Mouse (Mus musculus) kidney, postnatal 14 days (tissue): ENCODE measurements around the gene Pvalb.
A peak's percentile ranks its signal among the peaks of the same experiment; 100 is the strongest.

ENCODE experiments used
- DNase-seq: peaks from one replicate; pipeline ENCODE4 v3.0.0; 2022; ENCODE audit warnings: mixed read lengths

Pvalb gene

GRCm38 (mm10) chr15:78206312-78206711 lies at the start of gene Pvalb:
TSS of gene Pvalb (minus strand) at chr15:78206400.
- DNase-seq, result no peak

DNA sequence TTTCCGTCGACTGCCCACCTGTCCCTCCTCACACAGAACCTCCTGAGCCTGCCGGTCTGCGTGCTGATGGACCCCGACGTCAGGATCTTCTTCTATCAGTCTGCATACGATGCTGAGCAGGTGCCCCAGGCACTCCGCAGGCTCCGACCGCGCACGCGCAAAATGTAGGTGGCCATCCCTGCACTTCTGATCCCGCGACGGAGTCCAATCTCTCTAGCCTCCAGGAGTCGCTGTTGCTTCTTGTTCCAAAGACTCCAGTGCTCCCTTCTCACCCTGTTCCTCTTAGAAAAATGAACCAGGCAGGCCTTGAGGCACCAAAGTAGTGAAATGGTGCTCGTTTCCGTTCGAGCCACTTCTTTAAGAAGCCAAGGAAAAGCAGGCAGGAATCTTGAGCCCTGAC lies 48.6 kb upstream of the Pvalb start:
- peak; percentile 60 for DNase-seq

GRCm38 (mm10) chr15:78248410-78248809 lies 42.2 kb upstream of the Pvalb start:
- DNase-seq, result no peak

DNA sequence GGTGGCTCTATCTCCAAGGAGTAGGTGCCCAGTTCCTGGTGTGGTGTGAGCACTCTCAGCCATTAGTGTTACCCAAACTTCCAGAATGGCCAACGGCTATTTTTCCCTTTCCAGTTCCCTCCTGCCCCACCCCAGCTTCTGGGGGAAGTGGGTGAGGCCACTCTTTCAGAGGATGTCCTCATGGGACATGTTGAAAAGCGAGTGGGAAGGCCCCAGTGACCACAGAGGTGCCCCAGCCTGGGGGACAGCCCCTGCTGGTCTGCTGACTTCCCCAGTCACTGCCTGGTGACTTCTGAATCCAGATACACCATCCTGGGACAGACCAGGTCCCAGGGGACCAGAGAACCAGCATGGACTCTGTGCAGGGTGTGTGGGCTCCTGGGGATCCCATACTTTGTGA lies 41.5 kb upstream of the Pvalb start:
- no peak for DNase-seq

GRCm38 (mm10) chr15:78246143-78247116 lies 40.2 kb upstream of the Pvalb start:
- no peak for DNase-seq

GRCm38 (mm10) chr15:78244695-78245492 lies 38.7 kb upstream of the Pvalb start, which contains the start of gene Ncf4:
TSS of gene Ncf4 (plus strand) at chr15:78244801.
- DNase-seq, result no peak

DNA sequence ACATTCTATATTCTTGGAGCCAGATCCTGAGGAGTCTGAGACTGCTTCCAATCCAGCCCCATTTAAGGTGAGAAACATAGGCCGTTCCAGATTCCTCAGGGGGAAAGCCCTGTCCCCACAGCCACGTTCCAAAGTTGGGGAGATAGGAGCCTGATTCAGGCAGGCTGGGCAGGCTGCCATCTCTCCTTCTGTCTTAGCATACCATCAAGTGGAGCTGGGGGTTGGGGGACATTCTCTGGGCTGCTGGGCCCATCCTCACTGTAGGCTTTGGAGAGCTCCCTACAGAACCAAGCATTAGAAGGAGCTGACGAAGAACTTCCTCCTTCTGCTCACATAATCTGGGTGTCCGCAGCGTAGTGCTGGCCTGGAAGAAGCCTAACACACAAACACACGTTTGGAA lies 37.6 kb upstream of the Pvalb start:
- no peak for DNase-seq

DNA sequence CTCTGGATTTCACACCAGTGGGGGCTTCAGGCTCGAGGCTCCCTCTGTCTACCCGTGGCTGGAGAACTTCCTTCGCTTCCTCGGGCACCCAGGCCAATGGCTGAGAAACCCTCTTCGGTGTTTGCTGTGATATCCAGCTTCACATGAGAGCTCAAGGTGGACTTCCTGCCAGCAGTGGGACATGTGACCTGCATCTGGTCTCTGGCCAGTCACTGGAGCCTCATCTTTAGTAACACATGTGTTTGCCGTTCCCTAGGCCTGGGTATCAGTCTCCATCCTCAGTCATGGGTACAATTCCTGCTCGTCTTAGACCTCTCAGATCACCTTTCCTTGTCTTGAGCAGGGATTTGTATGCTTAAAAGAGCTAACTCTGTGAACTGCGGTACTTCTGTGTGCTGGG lies 36.9 kb upstream of the Pvalb start:
- no peak for DNase-seq

GRCm38 (mm10) chr15:78241335-78241734 lies 35.1 kb upstream of the Pvalb start:
- DNase-seq, result no peak

DNA sequence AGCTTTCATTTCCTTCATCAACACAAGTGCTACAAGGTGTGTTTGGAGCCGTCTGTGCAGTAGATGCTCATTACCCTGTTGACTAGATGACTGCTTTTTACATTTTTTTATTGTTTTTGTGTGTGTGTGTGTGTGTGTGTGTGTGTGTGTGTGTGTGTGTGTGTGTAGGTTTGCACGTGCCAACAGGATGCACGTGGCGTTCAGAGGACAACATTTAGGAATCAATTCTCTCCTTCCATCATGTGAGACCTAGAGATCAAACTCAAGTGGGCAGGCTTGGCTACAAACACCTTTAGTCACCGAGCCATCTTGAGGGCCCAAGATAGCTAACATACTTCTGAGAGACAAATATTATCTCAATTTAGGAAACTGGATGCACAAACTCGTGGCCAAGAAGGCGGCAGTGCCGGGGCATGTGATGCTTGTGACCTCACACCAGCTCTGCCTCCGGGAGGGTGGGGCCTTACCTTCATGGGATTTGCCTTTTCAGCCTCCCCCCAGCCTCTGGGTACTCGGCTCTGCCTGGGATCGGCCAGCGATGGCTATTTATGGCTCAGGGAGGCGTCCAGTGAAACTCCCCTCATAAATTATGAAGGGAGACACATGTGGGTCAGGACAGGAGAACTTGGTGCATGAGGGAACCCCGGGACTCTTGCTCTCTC lies 33.9 kb upstream of the Pvalb start:
- no peak for DNase-seq

GRCm38 (mm10) chr15:78239453-78239852 lies 33.3 kb upstream of the Pvalb start:
- peak; percentile 59 for DNase-seq

- DNase-seq, result no peak
Observed at GRCm38 (mm10) chr15:78234823-78235509, 28.8 kb upstream of the Pvalb start.

DNA sequence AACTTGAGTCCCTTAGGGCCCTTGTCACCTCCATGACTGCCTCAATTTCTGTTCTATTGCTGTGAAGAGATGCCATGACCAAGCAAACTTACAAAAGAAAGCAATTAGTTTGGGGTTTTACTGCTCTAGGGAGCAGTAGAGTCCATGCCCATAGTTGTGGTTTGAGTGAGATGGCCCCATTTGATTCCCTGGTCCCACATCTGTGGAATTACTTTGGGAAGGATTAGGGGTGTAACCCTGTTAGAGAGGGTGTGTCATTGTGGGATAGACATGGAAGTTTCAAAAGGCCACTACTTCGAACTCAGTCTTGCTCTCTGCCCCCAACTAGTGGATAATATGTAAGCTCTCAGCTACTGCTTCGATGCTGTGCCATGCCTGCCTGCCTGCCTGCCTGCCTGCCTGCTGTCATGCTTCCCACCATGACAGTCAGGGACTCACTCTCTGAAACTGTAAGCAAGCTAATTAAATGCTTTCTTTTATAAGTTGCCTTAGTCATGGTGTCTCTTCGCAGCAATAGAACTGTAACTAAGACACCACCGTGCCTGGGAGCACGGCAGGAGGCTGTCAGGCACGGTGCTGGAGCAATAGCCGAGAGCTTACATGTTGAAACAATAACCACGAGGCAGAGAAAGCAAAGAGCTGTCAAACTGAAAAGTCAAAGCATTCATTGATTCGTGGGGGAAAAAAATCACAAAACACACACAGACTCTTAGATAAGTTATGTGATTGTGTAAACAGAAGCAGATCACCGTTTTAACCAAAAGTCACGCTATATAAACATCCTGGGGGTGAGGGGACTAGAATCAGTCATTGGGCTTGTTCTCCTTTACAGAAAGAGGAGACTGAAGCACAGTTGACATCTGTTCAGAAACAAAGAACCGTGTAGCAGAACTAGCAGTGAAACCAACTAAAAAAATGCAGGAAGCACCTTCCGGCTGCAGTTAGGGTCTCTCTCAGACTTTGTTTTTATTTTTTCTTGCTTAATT lies 25.4 kb upstream of the Pvalb start:
- no peak for DNase-seq

- no peak for DNase-seq
Observed at GRCm38 (mm10) chr15:78227816-78228215, 21.6 kb upstream of the Pvalb start.

- DNase-seq, result no peak
Observed at GRCm38 (mm10) chr15:78215269-78215668, 9.1 kb upstream of the Pvalb start.

GRCm38 (mm10) chr15:78211367-78211766 lies 5.2 kb upstream of the Pvalb start:
- no peak for DNase-seq

- no peak for DNase-seq
Observed at GRCm38 (mm10) chr15:78210203-78210602, 4.0 kb upstream of the Pvalb start.

DNA sequence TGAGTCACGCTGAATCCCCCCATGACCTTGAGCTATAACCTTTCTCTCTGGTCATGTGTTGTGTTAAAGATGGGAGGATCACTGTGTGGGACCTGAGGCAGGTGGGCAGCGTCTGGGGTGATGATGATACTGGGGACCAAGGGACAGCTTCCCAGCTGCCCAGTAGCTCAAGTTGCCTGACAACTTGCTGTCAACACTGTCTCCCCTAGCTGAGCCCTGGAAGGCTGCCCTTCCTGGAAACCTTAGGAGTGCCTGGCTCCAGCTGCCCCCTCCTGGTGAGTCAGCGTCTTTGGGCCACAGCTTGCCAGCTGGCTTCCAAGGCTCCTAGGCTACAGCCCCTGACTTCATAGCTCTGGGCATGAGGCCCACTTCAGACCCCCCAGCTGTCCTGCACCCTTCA lies 1.0 kb downstream of the Pvalb start:
- peak; percentile 15 for DNase-seq

DNA sequence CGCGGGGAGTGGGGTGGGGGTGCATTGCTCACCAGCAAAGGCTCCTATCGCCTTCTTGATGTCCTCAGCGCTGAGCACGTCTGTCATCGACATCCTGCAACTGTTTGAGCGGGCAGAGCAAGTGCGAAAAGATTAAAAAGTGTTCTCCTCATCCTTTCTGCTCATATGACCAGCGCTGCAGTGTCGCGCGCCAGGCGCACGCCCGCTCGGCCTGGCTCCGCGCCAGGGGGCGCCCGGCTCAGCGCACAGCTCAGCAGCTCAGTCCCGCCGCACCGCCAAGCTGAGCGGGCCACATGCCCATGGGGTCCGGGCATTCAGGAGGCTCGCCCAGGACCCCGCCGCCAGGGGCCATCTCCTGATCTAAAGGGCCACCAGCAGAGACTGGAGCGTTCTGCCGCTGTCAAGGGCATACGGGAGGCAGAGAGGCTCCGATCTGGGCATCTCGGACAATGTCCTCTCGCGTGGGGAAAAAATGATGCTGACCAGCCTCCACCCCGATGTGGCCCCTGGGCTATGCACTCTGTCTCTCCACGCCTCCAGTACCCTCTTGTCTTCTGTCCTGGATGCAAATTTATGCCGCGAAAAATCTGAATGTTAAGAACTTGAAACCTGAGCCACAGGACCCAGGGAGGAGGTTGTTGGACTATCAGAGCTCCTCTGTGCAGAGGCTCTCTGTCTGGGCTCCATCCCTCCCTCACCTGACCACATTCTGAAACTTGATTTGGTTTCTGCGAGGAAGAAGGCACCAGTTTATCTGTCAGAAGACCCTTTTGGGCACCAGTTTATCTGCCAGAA lies 1.9 kb downstream of the Pvalb start:
- peak; percentile 49 for DNase-seq
